Mouse (Mus musculus) stomach, embryonic 14.5 days (tissue): Measurements from ENCODE around the gene Myo16. TPM values are rescaled to one million over a fixed set of nuclear protein-coding genes. Genes with fewer than 3 reads are reported as not detected.

Source experiments
- ATAC-seq: fragments of 200-750 bp; cut with Nextera tagmentation; 2 replicates; pipeline ENCODE4 v1.8.0; 2017; ENCODE audit warnings: low read depth, moderate TSS enrichment; ENCODE audit not compliant: insufficient number of reproducible peaks, insufficient read depth, low FRiP score
- H3K27ac ChIP-seq: fragments of 300-500 bp; sonication (generic); 2 replicates; pipeline ENCODE4 v1.5.1; 2014; ENCODE audit warnings: mild to moderate bottlenecking, low read length, moderate library complexity, mixed read lengths
- H3K27me3 ChIP-seq: fragments of 300-500 bp; sonication (generic); 2 replicates; pipeline ENCODE4 v1.6.1; 2014; ENCODE audit warnings: low read length, control low read depth, mixed read lengths; ENCODE audit not compliant: control insufficient read depth, insufficient read depth
- H3K36me3 ChIP-seq: fragments of 300-500 bp; sonication (generic); 2 replicates; pipeline ENCODE4 v1.6.1; 2014; ENCODE audit warnings: mild to moderate bottlenecking, control low read depth, low read length, moderate library complexity, mixed read lengths; ENCODE audit not compliant: control insufficient read depth, insufficient read depth
- H3K4me1 ChIP-seq: fragments of 300-500 bp; sonication (generic); 2 replicates; pipeline ENCODE4 v1.6.1; 2014; ENCODE audit warnings: low read length, control low read depth, mixed read lengths; ENCODE audit not compliant: control insufficient read depth, insufficient read depth
- H3K4me2 ChIP-seq: fragments of 300-500 bp; sonication (generic); replicated peaks from 2 replicates; pipeline ENCODE4 v1.6.1; 2014; ENCODE audit warnings: low read depth, low read length, control low read depth
- H3K4me3 ChIP-seq: fragments of 300-500 bp; sonication (generic); 2 replicates; pipeline ENCODE4 v1.5.1; 2014; ENCODE audit warnings: low read depth, low read length, control low read depth
- H3K9ac ChIP-seq: fragments of 300-500 bp; sonication (generic); replicated peaks from 2 replicates; pipeline ENCODE4 v1.6.1; 2014; ENCODE audit warnings: low read depth, mild to moderate bottlenecking, control low read depth, low read length, moderate library complexity, mixed read lengths
- H3K9me3 ChIP-seq: fragments of 300-500 bp; sonication (generic); 2 replicates; pipeline ENCODE4 v1.6.1; 2016; ENCODE audit warnings: low read depth, low read length, control low read depth; ENCODE audit not compliant: control insufficient read depth
- WGBS: fragments of 180-500 bp; shearing (Covaris S2); extraction: QIAGEN DNeasy Blood & Tissue Kit; methylation state at CpG from one replicate; pipeline ENCODE4 v1.1.7; 2014; 5-methylcytosine and 5-hydroxymethylcytosine counted together
- polyA plus RNA-seq: library from polyadenylated mRNA; unstranded; fragments of >200 nt; fragmentation: Nextera tagmentation; extraction: Ambion mirVana; gene quantifications from 2 replicates; pipeline ENCODE4 v1.2.1, GENCODE M21; 2014

Gene Myo16
- polyA plus RNA-seq, 1 experiment from 2014 or later = 6.4 TPM

DNA sequence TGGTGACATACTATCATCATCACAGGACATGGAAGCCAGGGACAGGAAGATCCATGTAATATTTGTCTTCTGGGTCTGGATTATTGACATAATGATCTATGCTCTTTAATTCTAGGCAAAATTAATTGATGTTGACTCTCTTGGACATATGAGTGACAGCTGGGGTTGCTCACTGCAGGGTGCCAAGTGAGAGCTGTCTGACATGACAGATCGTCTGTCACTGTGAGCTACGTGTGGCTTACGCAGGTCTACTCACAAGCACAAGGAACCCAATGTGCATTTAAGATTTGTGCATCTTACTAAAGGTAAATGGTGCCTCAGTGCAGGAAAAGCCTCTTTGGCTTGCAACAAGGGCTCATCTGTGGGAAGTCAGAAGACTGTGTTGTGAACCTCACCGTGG lies 149.3 kb downstream of the Myo16 start:
- Histone ChIP-seq H3K27me3 (no peaks in the 10 kb centered on the region), H3K4me2 (no peak overlapping the region), H3K9me3 (no peaks in the 10 kb centered on the region), H3K27ac (no peak overlapping the region), H3K4me3 (no peak overlapping the region), H3K36me3 (no peaks in the 10 kb centered on the region), H3K4me1 (no peaks in the 10 kb centered on the region), H3K9ac (no peak overlapping the region)
- 76% methylated on average over 4 of the region's 4 CpGs for WGBS
- no peak for ATAC-seq

DNA sequence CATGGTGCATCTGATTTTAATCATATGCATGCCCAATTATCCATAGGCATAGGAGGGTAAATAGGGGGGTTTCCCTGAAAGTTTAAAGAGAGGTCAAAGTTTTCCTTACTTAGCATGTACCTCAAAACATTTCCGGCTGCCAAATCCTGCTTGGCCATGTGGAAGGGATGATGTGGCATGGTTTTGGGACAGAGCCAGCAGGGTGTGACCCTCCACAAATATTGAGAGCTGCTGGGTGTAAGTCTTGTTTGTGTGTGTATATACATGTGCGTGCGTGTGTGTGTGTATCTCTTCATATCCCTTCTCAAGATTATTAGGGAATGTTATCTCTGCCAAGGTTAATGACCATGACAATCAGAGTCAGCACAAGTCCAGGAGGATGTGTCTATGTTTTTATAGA lies 150.3 kb downstream of the Myo16 start:
- H3K9me3 ChIP-seq = no peaks in the 10 kb centered on the region
- H3K4me3 ChIP-seq = no peak overlapping the region
- no peak for ATAC-seq

DNA sequence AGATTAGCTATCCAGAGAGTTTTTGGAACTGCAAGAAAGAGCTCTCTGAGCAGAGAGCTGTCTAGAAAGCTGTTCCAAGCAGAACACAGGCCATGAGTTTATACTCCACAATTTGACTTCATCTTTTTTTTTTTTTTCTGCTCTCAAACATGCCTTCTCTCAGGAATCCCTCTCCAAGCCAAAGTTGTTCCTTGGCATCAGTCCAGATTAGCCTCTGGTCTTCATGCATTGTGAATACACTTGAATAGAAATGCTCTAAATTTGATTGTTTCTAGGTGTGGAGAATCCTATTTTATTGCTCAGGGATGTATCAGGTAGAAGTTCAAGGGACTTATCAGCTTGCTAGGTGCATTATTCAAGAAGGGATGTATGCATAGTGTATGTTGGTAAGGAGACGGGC lies 151.0 kb downstream of the Myo16 start:
- WGBS = 74% methylated on average over 1 of the region's 1 CpGs
- H3K27ac ChIP-seq = no peak overlapping the region
- no peak overlapping the region for H3K4me2 ChIP-seq
- H3K4me3 ChIP-seq = no peak overlapping the region
- H3K9ac ChIP-seq = no peak overlapping the region
- H3K4me1 ChIP-seq = no peaks in the 10 kb centered on the region
- no peaks in the 10 kb centered on the region for H3K27me3 ChIP-seq
- ATAC-seq = no peak; the same call in 1 of the 2 replicates
- H3K9me3 ChIP-seq = no peaks in the 10 kb centered on the region
- H3K36me3 ChIP-seq = no peaks in the 10 kb centered on the region

More for the DNA sequence above, 150.3 kb downstream of the Myo16 start:
- no peaks in the 10 kb centered on the region for H3K4me1 ChIP-seq
- H3K27ac ChIP-seq = no peak overlapping the region
- H3K4me2 ChIP-seq = no peak overlapping the region
- H3K27me3 ChIP-seq = no peaks in the 10 kb centered on the region
- no peaks in the 10 kb centered on the region for H3K36me3 ChIP-seq
- WGBS = 65% methylated on average over 3 of the region's 3 CpGs
- H3K9ac ChIP-seq = no peak overlapping the region

DNA sequence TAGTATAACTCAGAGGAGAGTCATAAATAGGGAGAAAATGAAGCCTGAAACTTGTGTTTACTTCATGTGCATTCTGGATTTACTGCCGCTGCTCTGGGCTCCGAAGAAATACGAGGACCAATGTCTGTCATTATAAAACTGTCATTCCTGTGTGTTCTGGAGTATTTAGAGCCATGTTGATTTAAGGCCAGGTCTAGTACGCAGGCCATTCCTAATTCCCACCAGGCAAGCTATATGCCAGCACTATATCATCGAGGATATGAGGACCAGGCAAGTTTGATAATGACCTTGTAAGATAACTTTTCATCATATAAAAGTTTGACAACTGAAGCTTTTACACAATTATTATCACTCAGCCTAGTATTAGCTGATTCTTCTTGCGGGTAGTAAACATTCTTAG lies 153.6 kb downstream of the Myo16 start:
- no peak for ATAC-seq
- Histone ChIP-seq H3K27me3 (no peaks in the 10 kb centered on the region), H3K4me1 (no peaks in the 10 kb centered on the region)

DNA sequence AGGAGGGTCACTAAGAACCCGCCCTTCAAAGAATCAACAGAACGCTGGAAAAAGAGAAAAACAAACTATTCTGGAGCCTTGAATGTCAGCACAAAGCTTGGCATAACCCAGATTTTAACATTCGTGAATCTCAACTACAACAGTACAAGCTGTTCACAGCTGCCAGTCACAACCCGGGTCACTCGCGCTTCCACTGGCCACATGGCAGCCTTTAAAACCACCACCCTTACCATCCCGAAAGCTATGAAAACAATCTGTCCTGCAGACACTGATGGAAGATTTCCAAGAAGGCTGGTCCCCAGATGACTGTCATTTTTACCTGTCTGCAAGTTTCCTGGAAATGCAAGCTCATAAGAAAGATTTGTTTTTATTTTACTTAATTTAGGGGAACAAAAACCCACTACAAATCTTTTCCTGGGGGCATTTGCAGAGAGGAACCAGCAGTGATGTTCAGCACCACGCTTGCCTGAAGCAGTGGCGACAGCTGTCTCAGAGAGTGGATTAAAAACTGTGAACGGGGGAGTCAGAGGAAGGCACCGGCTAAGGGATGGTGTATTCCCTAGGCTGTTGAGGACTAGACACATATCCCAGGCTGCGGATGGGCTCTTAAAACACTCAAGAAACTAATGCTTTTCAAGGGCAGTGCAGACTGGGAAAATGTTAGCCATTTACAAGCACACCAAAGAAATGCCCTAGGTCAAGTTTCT lies 154.2 kb downstream of the Myo16 start:
- H3K4me3 ChIP-seq = no peak overlapping the region
- no peaks in the 10 kb centered on the region for H3K4me1 ChIP-seq
- no peak overlapping the region for H3K27ac ChIP-seq
- ATAC-seq = no peak
- WGBS = 48% methylated on average over 12 of the region's 12 CpGs
- no peaks in the 10 kb centered on the region for H3K27me3 ChIP-seq
- H3K36me3 ChIP-seq = no peaks in the 10 kb centered on the region
- H3K4me2 ChIP-seq = no peak overlapping the region
- no peak overlapping the region for H3K9ac ChIP-seq
- no peaks in the 10 kb centered on the region for H3K9me3 ChIP-seq

More for the DNA sequence above, 153.6 kb downstream of the Myo16 start:
- Histone ChIP-seq H3K9ac (no peak overlapping the region), H3K4me3 (no peak overlapping the region), H3K9me3 (no peaks in the 10 kb centered on the region), H3K36me3 (no peaks in the 10 kb centered on the region), H3K4me2 (no peak overlapping the region), H3K27ac (no peak overlapping the region)
- WGBS = 46% methylated on average over 6 of the region's 6 CpGs

DNA sequence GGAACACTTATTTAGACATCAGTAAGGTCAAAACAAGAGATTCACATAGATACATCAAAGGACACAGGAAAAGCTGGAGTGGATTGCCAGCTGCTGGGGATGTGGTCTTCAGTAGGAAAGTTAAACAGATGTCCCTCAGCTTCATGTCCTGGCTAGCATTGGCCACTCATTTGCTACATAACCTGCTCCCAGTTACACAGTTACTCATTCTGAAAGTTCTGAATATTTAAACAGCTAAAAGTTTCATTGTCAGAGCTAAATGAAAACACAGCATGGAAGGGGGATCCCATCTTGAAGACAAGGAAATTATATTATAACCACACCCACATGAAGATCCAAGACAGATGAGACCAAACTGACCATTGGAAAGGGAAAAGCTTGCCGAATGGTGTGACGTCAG lies 156.8 kb downstream of the Myo16 start:
- Histone ChIP-seq H3K27me3 (no peaks in the 10 kb centered on the region), H3K4me2 (no peak overlapping the region), H3K36me3 (no peaks in the 10 kb centered on the region), H3K27ac (no peak overlapping the region), H3K9me3 (no peaks in the 10 kb centered on the region), H3K9ac (no peak overlapping the region), H3K4me3 (no peak overlapping the region), H3K4me1 (no peaks in the 10 kb centered on the region)
- 82% methylated on average over 2 of the region's 2 CpGs for WGBS
- no peak for ATAC-seq

DNA sequence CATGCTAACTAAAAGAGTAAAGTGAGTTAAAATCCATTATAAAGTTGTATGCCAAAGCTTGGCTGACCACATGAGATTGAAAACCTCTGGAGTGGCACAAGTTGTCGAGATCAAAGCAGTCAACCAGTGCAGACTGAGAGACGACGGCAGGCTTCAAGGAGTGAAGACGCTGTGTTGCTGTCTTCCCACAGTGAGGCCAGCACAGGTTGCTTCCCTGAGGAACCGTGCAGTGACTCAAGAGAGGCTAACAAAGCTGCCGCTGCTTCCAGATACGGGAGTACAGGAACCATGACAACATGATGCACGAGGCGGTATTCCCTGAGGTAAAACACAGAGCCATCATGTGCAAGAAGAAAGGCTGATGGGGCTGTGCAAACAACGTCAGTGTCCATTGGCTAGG lies 158.6 kb downstream of the Myo16 start:
- no peak for ATAC-seq
- WGBS = 72% methylated on average over 10 of the region's 10 CpGs
- Histone ChIP-seq H3K9me3 (no peaks in the 10 kb centered on the region), H3K9ac (no peak overlapping the region), H3K4me2 (no peak overlapping the region), H3K36me3 (no peaks in the 10 kb centered on the region), H3K27ac (no peak overlapping the region), H3K4me1 (no peaks in the 10 kb centered on the region), H3K4me3 (no peak overlapping the region), H3K27me3 (no peaks in the 10 kb centered on the region)

DNA sequence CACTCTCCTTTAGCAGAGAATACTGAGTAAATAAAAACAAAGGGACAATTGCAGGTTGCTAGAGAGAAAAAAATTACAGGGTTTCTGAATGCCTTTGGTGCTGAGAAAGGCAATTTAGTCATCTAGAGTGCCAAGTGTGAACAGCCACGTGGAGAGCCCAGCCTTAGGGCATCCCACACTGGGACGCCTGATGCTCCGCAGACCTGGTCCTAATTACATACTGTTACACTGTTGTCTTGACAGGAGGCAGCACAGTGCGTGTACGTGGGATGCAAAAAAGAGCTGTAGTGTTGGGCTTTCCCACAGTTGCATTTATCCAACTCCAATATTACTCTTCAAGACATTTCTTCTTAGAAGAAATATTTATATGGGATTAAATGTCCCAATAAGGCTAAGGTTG lies 162.5 kb downstream of the Myo16 start:
- H3K4me1 ChIP-seq = no peaks in the 10 kb centered on the region
- no peak overlapping the region for H3K27ac ChIP-seq
- no peaks in the 10 kb centered on the region for H3K27me3 ChIP-seq
- H3K9me3 ChIP-seq = no peaks in the 10 kb centered on the region
- H3K36me3 ChIP-seq = no peaks in the 10 kb centered on the region
- H3K4me3 ChIP-seq = no peak overlapping the region
- WGBS = 59% methylated on average over 5 of the region's 5 CpGs
- H3K9ac ChIP-seq = no peak overlapping the region
- H3K4me2 ChIP-seq = no peak overlapping the region
- no peak for ATAC-seq

DNA sequence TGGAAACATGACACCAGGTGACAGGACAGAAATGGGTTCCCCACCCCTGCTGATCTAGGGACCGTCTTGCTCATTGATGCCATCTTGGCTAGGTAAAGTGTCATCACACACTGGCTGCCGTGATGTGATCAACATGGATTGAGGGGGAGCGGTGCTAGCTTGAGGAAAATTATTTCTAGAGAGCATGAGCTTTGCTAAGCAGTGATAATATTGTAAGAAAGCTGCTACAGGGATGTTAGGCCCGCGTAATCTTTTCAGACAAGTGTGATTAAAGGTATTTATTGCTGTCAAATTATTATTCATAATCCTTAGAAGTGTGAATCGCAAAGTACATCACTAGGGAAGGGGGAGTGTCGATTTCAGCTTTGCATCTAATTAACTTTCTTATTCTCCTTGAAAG lies 164.4 kb downstream of the Myo16 start:
- no peak overlapping the region for H3K9ac ChIP-seq
- WGBS = 86% methylated on average over 7 of the region's 7 CpGs
- no peak for ATAC-seq
- no peaks in the 10 kb centered on the region for H3K36me3 ChIP-seq
- no peaks in the 10 kb centered on the region for H3K27me3 ChIP-seq
- no peaks in the 10 kb centered on the region for H3K9me3 ChIP-seq
- no peaks in the 10 kb centered on the region for H3K4me1 ChIP-seq
- H3K27ac ChIP-seq = no peak overlapping the region
- H3K4me2 ChIP-seq = no peak overlapping the region
- H3K4me3 ChIP-seq = no peak overlapping the region
